Mouse (Mus musculus) left cerebral cortex, adult 2 months (tissue): Measurements from ENCODE around the gene B230217C12Rik. TPM values are rescaled to one million over a fixed set of nuclear protein-coding genes. Genes with fewer than 3 reads are reported as not detected.

Experiments used
- DNase-seq, 2 experiments: peaks; one replicate each; pipeline ENCODE4 v3.0.0; 2021 to 2022; ENCODE audit warnings: low spot score in 2 of 2, mixed read lengths in 1 of 2; ENCODE audit errors: extremely low spot score in 1 of 2
- H3K27ac ChIP-seq: fragments of 200-600 bp; 2 replicates; pipeline ENCODE4 v1.8.1; 2022
- H3K4me3 ChIP-seq: fragments of 200-600 bp; 2 replicates; pipeline ENCODE4 v1.8.1; 2022
- CTCF ChIP-seq: fragments of 200-600 bp; IDR thresholded peaks from 2 replicates; pipeline ENCODE4 v1.8.1; 2022; ENCODE audit warnings: antibody characterized with exemption, mild to moderate bottlenecking, moderate library complexity
- intact Hi-C: fragments of 180-260 bp; cut with DNase I; formaldehyde crosslinking; loops from one replicate; pipeline ENCODE4 v1.15.1; 2025
- long read RNA-seq, 2 experiments: library from polyadenylated mRNA; stranded (forward); transcript quantifications; one replicate each; pipeline ENCODE4 v2.0.0; 2021; ENCODE audit warnings: borderline mapping rate in 2 of 2
- total RNA-seq, 2 experiments: library from RNA; stranded (reverse); gene quantifications; 2 replicates each; pipeline ENCODE4 v1.2.3; 2021

B230217C12Rik gene
- 10 to 100 TPM; 77.6 to 78.9 TPM for total RNA-seq
- long read RNA-seq, experiment 1, transcript B230217C12Rik-202 (2 exons, 2,181 nt): minor isoform, 9 of 23 reads
- long read RNA-seq, experiment 1, transcript B230217C12Rik-204 (2 exons, 1,118 nt): major isoform, 11 of 23 reads
- long read RNA-seq, experiment 1, partial matches to known transcripts: 1 of 23 reads
- long read RNA-seq, experiment 1, other reads (novel, unspliced or antisense): 2 of 23 reads
- long read RNA-seq, experiment 2, transcript B230217C12Rik-204 (2 exons, 1,118 nt): major isoform, 12 of 26 reads
- long read RNA-seq, experiment 2, transcript B230217C12Rik-202 (2 exons, 2,181 nt): minor isoform, 11 of 26 reads
- long read RNA-seq, experiment 2, partial matches to known transcripts: 0 of 26 reads
- long read RNA-seq, experiment 2, other reads (novel, unspliced or antisense): 2 of 26 reads

GRCm38 (mm10) chr11:97840539-97840954 is at the start of gene B230217C12Rik:
TSS of gene B230217C12Rik (plus strand) at chr11:97840780.
- DNase-seq: no peak
- TF ChIP-seq CTCF: peak; percentile 52
- Histone ChIP-seq H3K27ac (peak within 1 kb of the TSS; percentile 97), H3K4me3 (peak within 1 kb of the TSS; percentile 71)
- intact Hi-C loops: loop anchor here (2.0 kb wide), 1 partner anchor 44 kb away; the partner anchor contains the start of gene Fbxo47

GRCm38 (mm10) chr11:97793165-97793564 is 47.4 kb upstream of the B230217C12Rik start:
- H3K4me3 ChIP-seq: no peak overlapping the region
- intact Hi-C loops: loop anchor here (1.0 kb wide), 1 partner anchor 90 kb away; no protein-coding TSS in a partner anchor
- DNase-seq: no peak
- TF ChIP-seq CTCF: peak; percentile 76
- no peak overlapping the region for H3K27ac ChIP-seq

DNA sequence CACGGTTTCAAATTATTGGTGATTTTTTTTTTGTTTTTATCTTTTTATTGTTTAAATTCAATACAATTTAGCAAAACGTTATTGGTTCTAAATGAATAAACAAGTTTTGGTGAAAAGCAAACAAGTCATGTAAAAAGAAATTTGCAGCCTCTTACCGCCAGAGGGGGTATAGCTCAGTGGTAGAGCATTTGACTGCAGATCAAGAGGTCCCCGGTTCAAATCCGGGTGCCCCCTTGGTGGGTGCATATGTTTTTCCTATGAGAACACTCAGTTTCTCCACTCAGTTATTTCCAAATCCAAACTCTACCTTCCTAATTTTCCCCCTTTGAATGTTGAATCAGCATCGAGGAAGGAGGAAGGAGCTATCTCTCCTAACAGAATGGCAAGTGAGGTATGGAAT is 43.7 kb upstream of the B230217C12Rik start:
- peak; percentile 81 to 82 for DNase-seq
- peak overlapping the region; percentile 5; the same call in 1 of the 2 replicates for H3K4me3 ChIP-seq
- intact Hi-C loops: no loop called here

GRCm38 (mm10) chr11:97797369-97798082 is 43.1 kb upstream of the B230217C12Rik start:
- intact Hi-C loops: loop anchor here (2.0 kb wide), 1 partner anchor 191 kb away; no protein-coding TSS in a partner anchor
- DNase-seq: no peak
- no peak overlapping the region for H3K4me3 ChIP-seq
- H3K27ac ChIP-seq: no peak overlapping the region
- TF ChIP-seq CTCF: no peak

More for the DNA sequence above, 43.7 kb upstream of the B230217C12Rik start:
- H3K27ac ChIP-seq: no peak overlapping the region
- TF ChIP-seq CTCF: peak; percentile 46

- Histone ChIP-seq H3K27ac (no peak overlapping the region), H3K4me3 (no peak overlapping the region)
- intact Hi-C loops: loop anchor here (2.0 kb wide), 1 partner anchor 191 kb away; no protein-coding TSS in a partner anchor
- TF ChIP-seq CTCF: no peak
- no peak for DNase-seq
These were observed 42.5 kb upstream of the B230217C12Rik start for GRCm38 (mm10) chr11:97798083-97798435.

DNA sequence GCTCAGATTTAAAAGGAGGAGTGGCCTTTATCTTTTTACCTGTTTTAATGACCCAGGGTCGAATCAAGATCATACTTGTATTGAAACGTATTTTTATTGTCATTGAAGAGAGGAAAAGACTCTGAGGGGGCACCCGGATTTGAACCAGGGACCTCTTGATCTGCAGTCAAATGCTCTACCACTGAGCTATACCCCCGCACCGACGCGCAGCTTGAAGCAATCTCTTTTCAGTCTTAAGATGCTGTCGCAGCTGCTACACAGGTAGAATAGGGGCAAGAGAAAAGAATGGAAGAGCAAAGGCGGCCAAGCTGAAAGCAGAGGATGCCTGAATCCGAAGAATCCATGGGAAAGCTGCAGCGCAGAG is 41.8 kb upstream of the B230217C12Rik start, which contains the start of gene Lasp1:
Lasp1 (plus strand) TSS at position 219 of the 364 bp plus-strand sequence.
- peak; percentile 88 to 94 for DNase-seq
- TF ChIP-seq CTCF: no peak
- intact Hi-C loops: loop anchor here (2.0 kb wide), 1 partner anchor 190 kb away; no protein-coding TSS in a partner anchor
- Histone ChIP-seq H3K4me3 (peak within 1 kb of the TSS; percentile 75), H3K27ac (peak within 1 kb of the TSS; percentile 98)

DNA sequence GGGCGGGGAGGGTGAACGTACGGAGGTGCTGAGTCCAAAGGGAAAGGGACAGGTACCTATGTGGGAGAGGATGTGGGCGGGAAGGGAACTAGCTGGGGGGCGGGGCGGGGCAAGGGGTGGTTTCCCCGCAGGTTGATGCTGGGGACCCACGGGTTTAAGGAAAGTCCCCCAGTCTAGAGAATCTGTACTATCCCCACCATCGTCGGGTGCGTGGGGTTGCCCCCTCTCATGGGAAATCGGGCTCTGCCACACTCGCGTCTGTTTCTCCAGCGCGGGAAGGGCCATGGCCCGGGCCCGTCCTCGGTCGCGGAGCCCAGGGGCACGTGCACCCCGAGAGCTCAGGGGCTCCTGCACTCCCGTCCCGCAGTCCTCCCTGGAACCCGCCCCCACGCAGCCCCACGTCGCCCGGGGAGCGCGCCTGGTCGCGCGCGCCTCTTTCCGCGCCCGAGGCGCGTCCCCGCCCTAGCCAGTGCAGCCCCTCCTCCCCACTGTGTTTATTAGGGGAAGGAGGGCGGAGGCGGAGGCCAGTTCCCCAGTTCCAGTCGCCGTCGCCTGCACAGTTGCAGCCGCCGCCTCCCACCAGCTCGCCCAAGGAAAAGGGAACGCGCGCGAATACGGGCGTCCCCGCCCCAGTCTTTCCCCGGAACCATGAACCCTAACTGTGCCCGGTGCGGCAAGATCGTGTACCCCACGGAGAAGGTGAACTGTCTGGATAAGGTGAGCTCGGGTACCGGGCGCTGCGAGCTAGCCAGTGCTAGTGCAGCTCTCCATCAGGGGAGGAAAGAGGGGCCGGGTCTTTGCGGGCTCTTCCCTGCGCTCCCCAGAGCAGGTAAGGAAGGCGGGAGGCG is 41.2 kb upstream of the B230217C12Rik start:
- peak overlapping the region; percentile 75 for H3K4me3 ChIP-seq
- peak overlapping the region; percentile 98 for H3K27ac ChIP-seq
- intact Hi-C loops: loop anchor here (2.0 kb wide), 1 partner anchor 189 kb away; no protein-coding TSS in a partner anchor
- peak; percentile 89 to 90 for DNase-seq
- no peak for TF ChIP-seq CTCF

- peak; percentile 53 to 65 for DNase-seq
- no peak for TF ChIP-seq CTCF
- peak overlapping the region; percentile 75 for H3K4me3 ChIP-seq
- intact Hi-C loops: loop anchor here (2.0 kb wide), 2 partner anchors 85 to 189 kb away; partner anchors contain the start of gene Fbxo47
- peak overlapping the region; percentile 98 for H3K27ac ChIP-seq
These were observed 40.4 kb upstream of the B230217C12Rik start for GRCm38 (mm10) chr11:97799994-97800690.

DNA sequence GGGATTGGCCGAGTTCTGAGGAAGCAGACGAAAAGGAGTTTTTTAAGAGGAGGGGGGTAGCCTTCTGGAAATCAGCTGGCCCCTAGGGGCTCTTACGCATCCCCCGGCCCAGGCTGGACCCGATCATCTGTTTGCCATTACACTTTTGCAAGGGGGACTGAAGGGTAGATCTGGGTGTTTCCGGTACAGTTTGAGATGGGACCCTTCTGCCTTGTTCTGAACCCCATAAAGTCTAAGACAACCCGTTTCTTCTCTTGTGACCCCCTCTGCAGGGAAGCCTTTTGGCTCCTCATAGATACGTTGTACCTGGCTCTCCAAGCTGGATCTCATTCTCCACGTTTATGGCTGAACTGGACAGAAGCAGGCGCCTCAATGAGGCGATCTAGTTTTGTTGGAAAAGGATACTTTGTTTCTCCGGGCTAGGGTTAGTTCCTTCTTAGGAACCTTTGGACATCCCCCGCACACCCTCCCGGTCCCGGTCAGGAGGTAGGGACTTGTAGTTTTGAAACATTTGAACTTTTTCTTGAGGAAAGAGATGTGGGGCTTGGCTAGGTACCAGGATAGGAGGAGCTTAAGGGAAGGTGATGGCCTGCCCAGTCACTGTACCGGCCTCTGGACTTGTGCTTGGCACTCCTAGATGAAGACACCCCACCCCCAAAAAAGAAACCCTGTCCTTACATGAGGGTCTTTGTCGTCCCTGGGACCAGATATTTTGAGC is 39.7 kb upstream of the B230217C12Rik start:
- Histone ChIP-seq H3K27ac (peak overlapping the region; percentile 98), H3K4me3 (peak overlapping the region; percentile 75)
- intact Hi-C loops: loop anchor here (1.0 to 2.0 kb wide), 2 partner anchors 40 to 84 kb away; partner anchors contain the start of gene Fbxo47
- DNase-seq: no peak
- no peak for TF ChIP-seq CTCF
